Comparison of ENCODE assay signal across 9 mouse cellular contexts in genomic region chr19:33065274-33066200, GRCm38 (mm10).
A peak's percentile ranks its signal among the peaks of the same experiment; 100 is the strongest.
DNase-seq lines count a peak whose midpoint lies in the region; ATAC-seq and TF ChIP-seq lines count a peak whose summit lies in the region.
"Had no signal": no experiment of that assay in that cellular context is flagged by ENCODE, and none has a peak within 500 bp of the region (broad histone marks: within the 10 kb centered on the region; RNA-seq: fewer than 3 reads in every experiment).

No protein-coding gene starts in this region.

- intact Hi-C loops in gastrocnemius, postnatal 14 days (cut with DNase I; ENCODE audit: low total_unique reads): no loop called here
- intact Hi-C loops in left cerebral cortex, postnatal 4 days (cut with DNase I): no loop called here

- H3K27ac ChIP-seq in layer of hippocampus, adult 2 months: 0 out of 2 replicates have a peak overlapping the region, but pooled peaks have one; percentile 18

- no peak for ATAC-seq in megakaryocyte progenitor cell, adult 5-6 weeks (replicated peaks; ENCODE audit: poor library complexity)

- TF ChIP-seq CTCF in layer of hippocampus, adult 2 months (conservative IDR thresholded peaks at IDR 0.05): no peak

- H3K4me3 ChIP-seq in layer of hippocampus, adult 2 months: no peak overlapping the region; the same call in 1 of the 2 replicates

- peak; percentile 13 for DNase-seq in gastrocnemius, postnatal 14 days
- no peak for DNase-seq in gastrocnemius, postnatal 25 days
- DNase-seq in layer of hippocampus, adult 2 months (ENCODE audit: low spot score in 2 of 2): no peak
- no peak for DNase-seq in layer of hippocampus, adult 9-10 months (ENCODE audit: low spot score)
- DNase-seq in R1 (ENCODE audit: low read depth, low spot score): peak; percentile 23
- DNase-seq in left cerebral cortex, postnatal 4 days: peak; percentile 7
- DNase-seq in ovary, adult 18-20 months (ENCODE audit: low spot score): no peak
- DNase-seq: B cell, adult 2 months had no signal

Comparison
In these comparisons a context has a peak if more than half of its experiments do, and no peak if none do; other contexts are left out.
1. DNase-seq: peak in gastrocnemius, postnatal 14 days (single experiment), R1 (single experiment) and left cerebral cortex, postnatal 4 days (single experiment); none in gastrocnemius, postnatal 25 days (single experiment), layer of hippocampus, adult 2 months (0 of 2), layer of hippocampus, adult 9-10 months (single experiment) and ovary, adult 18-20 months (single experiment).